Mouse (Mus musculus): ENCODE data around the gene Ccnc. TPM values are rescaled to one million over a fixed set of nuclear protein-coding genes. Genes with fewer than 3 reads are reported as not detected.
"Not testable (repeated sequence)": the region's sequence is repeated elsewhere in the genome, so short reads cannot be mapped to it uniquely, and the experiment has no call there.

Gene Ccnc
- polyA plus RNA-seq, 1 experiment from 2014 or later = 36.9 TPM

- Histone ChIP-seq H3K4me3 (ENCODE audit: low read depth, low read length) (no peak overlapping the region), H3K4me1 (replicated peaks; ENCODE audit: control insufficient read depth, insufficient read depth, low read length) (no peaks in the 10 kb centered on the region), H3K4me2 (ENCODE audit: low read length) (no peak overlapping the region), H3K9ac (ENCODE audit: low read length) (no peak overlapping the region), H3K27ac (ENCODE audit: low read depth) (no peak overlapping the region), H3K36me3 (ENCODE audit: control insufficient read depth, insufficient read depth, low read length) (no peaks in the 10 kb centered on the region), H3K9me3 (ENCODE audit: control insufficient read depth, low read length) (no peaks in the 10 kb centered on the region), H3K27me3 (replicated peaks; ENCODE audit: control insufficient read depth, insufficient read depth, low read length) (no peaks in the 10 kb centered on the region)
- DNase-seq (ENCODE audit: low spot score) (no peak), ATAC-seq (replicated peaks; ENCODE audit: low FRiP score, low TSS enrichment, low read depth) (no peak)
- WGBS = 53% methylated on average over 1 of the region's 1 CpGs
Measured at GRCm38 (mm10) chr4:21705046-21705445, 22.5 kb upstream of the Ccnc start.

- peak overlapping the region; percentile 25; the same call in 1 of the 2 replicates for H3K4me2 ChIP-seq (ENCODE audit: low read length)
- no peaks in the 10 kb centered on the region for H3K27me3 ChIP-seq (replicated peaks; ENCODE audit: control insufficient read depth, insufficient read depth, low read length)
- H3K4me1 ChIP-seq (replicated peaks; ENCODE audit: control insufficient read depth, insufficient read depth, low read length) = no peaks in the 10 kb centered on the region
- H3K4me3 ChIP-seq (ENCODE audit: low read depth, low read length) = no peak overlapping the region
- DNase-seq (ENCODE audit: low spot score) (peak; percentile 94), ATAC-seq (replicated peaks; ENCODE audit: low FRiP score, low TSS enrichment, low read depth) (peak; percentile 91)
- no peaks in the 10 kb centered on the region for H3K36me3 ChIP-seq (ENCODE audit: control insufficient read depth, insufficient read depth, low read length)
- no peak overlapping the region for H3K27ac ChIP-seq (ENCODE audit: low read depth)
- no peaks in the 10 kb centered on the region for H3K9me3 ChIP-seq (ENCODE audit: control insufficient read depth, low read length)
- H3K9ac ChIP-seq (ENCODE audit: low read length) = no peak overlapping the region
- WGBS = 3% methylated on average over 13 of the region's 13 CpGs
Measured at GRCm38 (mm10) chr4:21712147-21712546, 15.4 kb upstream of the Ccnc start.

DNA sequence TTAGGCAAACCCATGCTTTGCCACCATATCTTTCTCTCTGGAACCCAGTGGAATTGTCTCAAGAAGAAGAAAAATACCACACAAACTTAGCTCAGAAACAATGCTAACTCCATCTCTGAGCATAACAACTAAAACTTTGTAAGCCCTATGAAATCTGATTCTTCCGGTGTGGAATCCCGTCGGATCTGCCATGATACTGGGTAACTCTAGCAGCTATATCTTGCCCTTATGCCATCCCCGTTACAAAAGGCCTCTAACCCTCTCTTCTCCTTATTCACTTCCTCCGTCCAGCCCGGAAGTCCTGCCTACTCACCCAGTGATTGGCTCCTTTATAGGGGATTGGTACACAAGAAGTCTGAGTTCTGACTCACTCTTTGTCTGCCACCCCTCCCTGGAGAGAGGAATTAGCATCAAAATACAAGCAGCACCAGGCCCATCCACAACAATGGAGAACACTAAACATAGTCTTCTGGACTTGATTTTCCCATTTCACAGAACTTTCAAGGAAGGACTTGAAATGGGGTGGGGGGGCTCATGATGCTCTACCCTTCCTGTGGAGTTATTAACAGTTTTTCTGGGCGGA lies 4.7 kb upstream of the Ccnc start:
- no peak for DNase-seq (ENCODE audit: low spot score)
- Histone ChIP-seq H3K4me2 (ENCODE audit: low read length) (no peak overlapping the region), H3K9me3 (ENCODE audit: control insufficient read depth, low read length) (no peaks in the 10 kb centered on the region), H3K27ac (ENCODE audit: low read depth) (no peak overlapping the region), H3K36me3 (ENCODE audit: control insufficient read depth, insufficient read depth, low read length) (no peaks in the 10 kb centered on the region), H3K9ac (ENCODE audit: low read length) (no peak overlapping the region), H3K27me3 (replicated peaks; ENCODE audit: control insufficient read depth, insufficient read depth, low read length) (no peaks in the 10 kb centered on the region), H3K4me1 (replicated peaks; ENCODE audit: control insufficient read depth, insufficient read depth, low read length) (no peaks in the 10 kb centered on the region), H3K4me3 (ENCODE audit: low read depth, low read length) (no peak overlapping the region)
- ATAC-seq (replicated peaks; ENCODE audit: low FRiP score, low TSS enrichment, low read depth) = no peak
- whole genome bisulfite sequencing = 62% methylated on average over 7 of the region's 7 CpGs

- DNase-seq (ENCODE audit: low spot score) (peak; percentile 61), ATAC-seq (replicated peaks; ENCODE audit: low FRiP score, low TSS enrichment, low read depth) (peak; percentile 40)
- WGBS = 1% methylated on average over 22 of the region's 22 CpGs
- Histone ChIP-seq H3K36me3 (ENCODE audit: control insufficient read depth, insufficient read depth, low read length) (no peaks in the 10 kb centered on the region), H3K27me3 (replicated peaks; ENCODE audit: control insufficient read depth, insufficient read depth, low read length) (no peaks in the 10 kb centered on the region), H3K4me2 (ENCODE audit: low read length) (peak overlapping the region; percentile 82), H3K27ac (ENCODE audit: low read depth) (peak overlapping the region; percentile 60), H3K9me3 (ENCODE audit: control insufficient read depth, low read length) (no peaks in the 10 kb centered on the region), H3K4me1 (replicated peaks; ENCODE audit: control insufficient read depth, insufficient read depth, low read length) (peaks cover 6% of the 10 kb centered on the region), H3K4me3 (ENCODE audit: low read depth, low read length) (peak overlapping the region; percentile 87), H3K9ac (ENCODE audit: low read length) (peak overlapping the region; percentile 81)
Measured at GRCm38 (mm10) chr4:21726912-21727614, 438 bp upstream of the Ccnc start.

- WGBS = 82% methylated on average over 4 of the region's 4 CpGs
- DNase-seq (ENCODE audit: low spot score) = no peak
- no peak overlapping the region for H3K4me3 ChIP-seq (ENCODE audit: low read depth, low read length)
- H3K27ac ChIP-seq (ENCODE audit: low read depth) = no peak overlapping the region
- peaks cover 21% of the 10 kb centered on the region for H3K36me3 ChIP-seq (ENCODE audit: control insufficient read depth, insufficient read depth, low read length)
- no peaks in the 10 kb centered on the region for H3K9me3 ChIP-seq (ENCODE audit: control insufficient read depth, low read length)
- H3K4me2 ChIP-seq (ENCODE audit: low read length) = no peak overlapping the region
- H3K27me3 ChIP-seq (replicated peaks; ENCODE audit: control insufficient read depth, insufficient read depth, low read length) = no peaks in the 10 kb centered on the region
- no peak overlapping the region for H3K9ac ChIP-seq (ENCODE audit: low read length)
- H3K4me1 ChIP-seq (replicated peaks; ENCODE audit: control insufficient read depth, insufficient read depth, low read length) = no peaks in the 10 kb centered on the region
- no peak for ATAC-seq (replicated peaks; ENCODE audit: low FRiP score, low TSS enrichment, low read depth)
Measured at GRCm38 (mm10) chr4:21739169-21739568, 11.7 kb downstream of the Ccnc start.

DNA sequence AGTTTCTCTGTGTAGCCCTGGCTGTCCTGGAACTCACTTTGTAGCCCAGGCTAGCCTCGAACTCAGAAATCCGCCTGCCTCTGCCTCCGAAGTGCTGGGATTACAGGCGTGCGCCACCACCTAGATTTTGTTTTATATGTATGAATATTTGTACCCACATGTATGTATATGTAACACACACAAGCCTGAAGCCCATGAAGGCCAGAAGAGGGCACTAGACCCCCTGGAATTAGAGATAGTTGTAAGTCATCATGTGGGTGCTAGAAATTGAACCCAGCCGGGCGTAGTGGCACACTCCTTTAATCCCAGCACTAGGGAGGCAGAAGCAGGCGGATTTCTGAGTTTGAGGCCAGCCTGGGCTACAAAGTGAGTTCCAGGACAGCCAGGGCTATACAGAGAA lies 16.6 kb downstream of the Ccnc start:
- not testable (repeated sequence) for H3K9me3 ChIP-seq (ENCODE audit: control insufficient read depth, low read length)

DNA sequence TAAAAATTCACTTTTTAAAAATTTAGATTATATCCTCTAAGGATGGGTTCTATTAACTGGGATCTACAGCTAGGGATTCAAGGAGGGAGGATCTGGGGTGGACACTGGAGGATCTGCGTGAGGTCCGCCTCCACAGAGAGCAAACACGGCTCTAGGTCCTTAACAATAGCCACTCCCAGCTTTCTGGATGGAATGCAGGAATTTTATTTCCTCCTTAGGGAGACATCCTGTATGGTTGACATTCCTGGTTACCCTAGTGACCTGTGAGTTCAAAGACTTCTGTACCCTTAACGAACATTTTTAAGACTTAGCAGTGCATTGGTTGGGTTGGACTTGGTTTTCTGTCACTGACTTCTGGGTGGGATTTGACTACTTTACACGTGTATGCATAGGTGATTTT lies 18.2 kb downstream of the Ccnc start:
- WGBS = 66% methylated on average over 5 of the region's 5 CpGs
- DNase-seq (ENCODE audit: low spot score) = no peak

More for the DNA sequence above, 16.6 kb downstream of the Ccnc start:
- not testable (repeated sequence) for H3K4me1 ChIP-seq (replicated peaks; ENCODE audit: control insufficient read depth, insufficient read depth, low read length); H3K27me3 ChIP-seq (replicated peaks; ENCODE audit: control insufficient read depth, insufficient read depth, low read length); H3K4me2 ChIP-seq (ENCODE audit: low read length); H3K4me3 ChIP-seq (ENCODE audit: low read depth, low read length); H3K9ac ChIP-seq (ENCODE audit: low read length); H3K27ac ChIP-seq (ENCODE audit: low read depth); DNase-seq (ENCODE audit: low spot score); ATAC-seq (replicated peaks; ENCODE audit: low FRiP score, low TSS enrichment, low read depth)
- H3K36me3 ChIP-seq (ENCODE audit: control insufficient read depth, insufficient read depth, low read length) = peaks cover 18% of the 10 kb centered on the region
- 97% methylated on average over 8 of the region's 8 CpGs for WGBS

DNA sequence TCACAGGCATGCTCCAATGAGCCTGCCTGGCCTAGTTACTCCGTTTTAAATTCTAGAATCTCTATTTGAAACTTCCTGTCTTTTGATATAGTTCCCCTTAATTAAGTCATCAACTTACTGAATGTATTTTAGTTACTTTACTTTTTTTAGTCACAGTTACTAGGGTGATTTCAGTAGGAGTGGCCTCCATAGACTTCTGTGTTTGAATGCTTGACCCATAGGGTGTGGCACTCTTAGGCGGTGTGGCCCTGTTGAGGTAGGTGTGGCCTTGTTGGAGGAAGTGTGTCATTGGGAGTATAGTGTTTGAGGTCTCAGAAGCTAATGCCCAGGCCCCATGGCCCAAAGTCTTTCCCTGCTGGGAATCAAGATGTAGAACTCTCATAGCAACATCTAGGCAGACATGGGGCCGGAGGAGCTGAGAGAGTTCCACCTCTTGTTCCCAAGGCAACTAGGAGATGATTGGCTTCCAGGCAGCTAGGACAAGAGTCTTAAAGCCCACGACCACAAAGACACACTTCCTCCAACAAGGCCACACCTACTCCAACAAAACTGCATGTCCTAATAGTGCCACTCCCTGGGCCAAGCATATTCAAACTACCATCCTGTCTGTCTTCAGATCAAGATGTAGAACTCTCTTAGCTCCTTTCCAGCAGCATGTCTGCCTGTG lies 27.8 kb downstream of the Ccnc start:
- WGBS = 74% methylated on average over 4 of the region's 4 CpGs
- Histone ChIP-seq H3K36me3 (ENCODE audit: control insufficient read depth, insufficient read depth, low read length) (peaks cover 6% of the 10 kb centered on the region; the same call in 1 of the 2 replicates), H3K4me3 (ENCODE audit: low read depth, low read length) (no peak overlapping the region)

More for the DNA sequence above, 18.2 kb downstream of the Ccnc start:
- no peak overlapping the region for H3K9ac ChIP-seq (ENCODE audit: low read length)
- H3K36me3 ChIP-seq (ENCODE audit: control insufficient read depth, insufficient read depth, low read length) = peaks cover 18% of the 10 kb centered on the region
- H3K4me3 ChIP-seq (ENCODE audit: low read depth, low read length) = no peak overlapping the region
- no peaks in the 10 kb centered on the region for H3K27me3 ChIP-seq (replicated peaks; ENCODE audit: control insufficient read depth, insufficient read depth, low read length)
- no peaks in the 10 kb centered on the region for H3K9me3 ChIP-seq (ENCODE audit: control insufficient read depth, low read length)
- no peak for ATAC-seq (replicated peaks; ENCODE audit: low FRiP score, low TSS enrichment, low read depth)
- no peak overlapping the region for H3K27ac ChIP-seq (ENCODE audit: low read depth)
- H3K4me1 ChIP-seq (replicated peaks; ENCODE audit: control insufficient read depth, insufficient read depth, low read length) = no peaks in the 10 kb centered on the region
- no peak overlapping the region for H3K4me2 ChIP-seq (ENCODE audit: low read length)

More for the DNA sequence above, 27.8 kb downstream of the Ccnc start:
- no peak for ATAC-seq (replicated peaks; ENCODE audit: low FRiP score, low TSS enrichment, low read depth)
- DNase-seq (ENCODE audit: low spot score) = no peak
- H3K4me2 ChIP-seq (ENCODE audit: low read length) = no peak overlapping the region
- no peaks in the 10 kb centered on the region for H3K4me1 ChIP-seq (replicated peaks; ENCODE audit: control insufficient read depth, insufficient read depth, low read length)
- H3K9me3 ChIP-seq (ENCODE audit: control insufficient read depth, low read length) = no peaks in the 10 kb centered on the region
- H3K27ac ChIP-seq (ENCODE audit: low read depth) = no peak overlapping the region
- no peak overlapping the region for H3K9ac ChIP-seq (ENCODE audit: low read length)
- H3K27me3 ChIP-seq (replicated peaks; ENCODE audit: control insufficient read depth, insufficient read depth, low read length) = no peaks in the 10 kb centered on the region
